Mouse (Mus musculus): Measurements from ENCODE around the gene Gm773.
"Not testable (repeated sequence)": the region's sequence is repeated elsewhere in the genome, so short reads cannot be mapped to it uniquely, and the experiment has no call there.

Gene Gm773

DNA sequence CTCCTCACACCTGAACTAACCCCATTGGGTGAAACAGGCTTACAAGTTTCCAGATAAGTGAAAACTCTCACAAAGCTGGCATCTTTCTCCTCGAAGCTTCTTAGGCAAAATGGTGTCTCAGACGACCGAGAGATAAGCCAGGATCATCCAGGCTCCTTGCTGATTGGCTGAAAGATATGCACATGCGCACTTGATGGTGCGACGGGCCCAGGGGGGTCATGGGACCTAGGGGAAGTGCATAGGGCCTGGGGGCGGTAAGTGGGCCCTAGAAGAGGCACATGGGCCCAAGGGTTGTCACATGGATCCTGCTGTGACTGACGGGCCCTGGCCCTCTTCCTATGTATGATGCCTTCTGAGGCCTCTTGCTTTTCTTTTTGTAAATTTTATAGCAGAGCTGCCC is at the start of gene Gm773:
Gene Gm773 (minus strand): TSS at position 111 of the 400 bp plus-strand sequence.
- DNase-seq: no peak

DNA sequence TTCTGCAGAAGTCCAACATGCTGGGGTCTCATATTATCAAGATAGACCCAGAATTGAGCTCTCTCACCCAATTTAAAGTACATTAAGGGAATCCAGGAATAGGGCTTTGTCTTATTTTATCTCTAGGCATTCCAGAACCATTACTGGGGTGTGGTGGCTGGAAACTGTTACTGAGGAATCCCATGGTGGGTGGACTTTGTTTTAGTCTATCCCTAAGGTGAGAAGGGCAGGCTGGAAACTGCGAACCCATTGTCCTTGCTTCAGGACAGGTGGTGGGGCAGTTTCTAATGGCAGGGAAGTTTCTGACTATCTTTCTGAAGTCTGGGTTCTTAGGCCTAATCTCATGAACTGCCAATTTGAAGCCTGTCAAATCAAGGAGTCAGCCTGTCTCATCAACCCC is 26.2 kb downstream of the Gm773 start:
- not testable (repeated sequence) for DNase-seq

DNA sequence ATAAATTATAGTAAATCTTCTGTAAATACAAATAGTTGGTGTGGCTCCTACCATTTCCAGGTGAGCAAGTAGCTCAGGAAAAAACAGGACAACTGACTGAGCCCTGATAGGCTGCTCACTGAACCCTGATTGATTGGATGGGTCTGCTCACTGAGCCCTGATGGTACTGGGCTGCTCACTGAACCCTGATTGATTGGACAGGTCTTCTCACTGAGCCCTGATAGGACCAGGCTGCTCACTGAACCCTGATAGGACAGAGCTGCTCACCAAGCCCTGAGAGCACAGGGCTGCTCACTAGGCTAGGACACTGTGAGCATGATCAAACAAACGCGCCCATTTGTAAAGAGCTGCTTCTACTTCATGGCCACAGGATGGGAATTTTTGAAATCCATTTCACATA is 61.3 kb downstream of the Gm773 start:
- DNase-seq: no peak

All from cerebellum, adult 18-20 months (tissue).